Mouse (Mus musculus) forebrain, postnatal 0 days (tissue): ENCODE measurements at regions not wholly inside any gene's neighbourhood (a gene's known extent, or its start where the extent isn't known, plus 50 kb on each side); places are given as distances from the start of the nearest gene placed in this dataset.
"Not testable (repeated sequence)": the region's sequence is repeated elsewhere in the genome, so short reads cannot be mapped to it uniquely, and the experiment has no call there.

Source experiments
- ATAC-seq: fragments of 200-750 bp; cut with Nextera tagmentation; 2 replicates; pipeline ENCODE4 v1.8.0; 2017; ENCODE audit warnings: mild to moderate bottlenecking, moderate library complexity
- DNase-seq: peaks from one replicate; pipeline ENCODE4 v3.0.0-alpha.2; 2015
- H3K27ac ChIP-seq: fragments of 300-500 bp; sonication (generic); 2 replicates; pipeline ENCODE4 v1.5.1; 2014; ENCODE audit warnings: low read depth, mild to moderate bottlenecking, antibody characterized with exemption, low read length, moderate library complexity, mixed read lengths
- H3K27me3 ChIP-seq: fragments of 300-500 bp; sonication (generic); 2 replicates; pipeline ENCODE4 v1.6.1; 2014; ENCODE audit warnings: mild to moderate bottlenecking, low read length, mixed read lengths; ENCODE audit not compliant: insufficient read depth
- H3K36me3 ChIP-seq: fragments of 300-500 bp; sonication (generic); 2 replicates; pipeline ENCODE4 v1.6.1; 2014; ENCODE audit warnings: mild to moderate bottlenecking, moderate library complexity; ENCODE audit not compliant: insufficient read depth
- H3K4me1 ChIP-seq: fragments of 300-500 bp; sonication (generic); 2 replicates; pipeline ENCODE4 v1.6.1; 2014; ENCODE audit warnings: antibody characterized with exemption; ENCODE audit not compliant: insufficient read depth
- H3K4me2 ChIP-seq: fragments of 300-500 bp; sonication (generic); 2 replicates; pipeline ENCODE4 v1.6.1; 2014; ENCODE audit warnings: low read depth, mild to moderate bottlenecking, moderate library complexity
- H3K4me3 ChIP-seq: fragments of 300-500 bp; sonication (generic); 2 replicates; pipeline ENCODE4 v1.5.1; 2014; ENCODE audit warnings: low read depth, low read length, mixed read lengths
- H3K9ac ChIP-seq: fragments of 300-500 bp; sonication (generic); 2 replicates; pipeline ENCODE4 v1.6.1; 2014; ENCODE audit warnings: mild to moderate bottlenecking
- H3K9me3 ChIP-seq: fragments of 300-500 bp; sonication (generic); 2 replicates; pipeline ENCODE4 v1.6.1; 2016; ENCODE audit warnings: low read length
- CTCF ChIP-seq: sonication (generic); IDR thresholded peaks from 2 replicates; pipeline ENCODE4 v1.5.1; 2016; ENCODE audit warnings: antibody characterized with exemption, control low read depth, low read depth
- WGBS: fragments of 180-500 bp; shearing (Covaris S2); extraction: QIAGEN DNeasy Blood & Tissue Kit; methylation state at CpG from one replicate; pipeline ENCODE4 v1.1.7; 2014; 5-methylcytosine and 5-hydroxymethylcytosine counted together

GRCm38 (mm10) chr1:117051311-117051710, 248.5 kb downstream of the Gm19965 start:
- WGBS: 79% methylated on average over 3 of the region's 3 CpGs

GRCm38 (mm10) chr1:117067151-117067819, 264.5 kb downstream of the Gm19965 start:
- no peaks in the 10 kb centered on the region for H3K36me3 ChIP-seq
- WGBS: 81% methylated on average over 4 of the region's 4 CpGs
- no peak for DNase-seq

More at GRCm38 (mm10) chr1:117051311-117051710, 248.5 kb downstream of the Gm19965 start:
- not testable (repeated sequence) for DNase-seq, H3K4me3 ChIP-seq, ATAC-seq, H3K9ac ChIP-seq, H3K4me2 ChIP-seq, H3K4me1 ChIP-seq, H3K27ac ChIP-seq, H3K9me3 ChIP-seq, H3K36me3 ChIP-seq, H3K27me3 ChIP-seq

GRCm38 (mm10) chr1:117087136-117087535, 284.4 kb downstream of the Gm19965 start:
- Histone ChIP-seq H3K4me3 (no peak overlapping the region), H3K9me3 (no peaks in the 10 kb centered on the region), H3K27ac (no peak overlapping the region), H3K27me3 (no peaks in the 10 kb centered on the region), H3K4me1 (no peaks in the 10 kb centered on the region), H3K9ac (no peak overlapping the region), H3K4me2 (no peak overlapping the region), H3K36me3 (no peaks in the 10 kb centered on the region)
- ATAC-seq: no peak
- WGBS: 13% methylated on average over 3 of the region's 3 CpGs
- DNase-seq: no peak
- no peak for TF ChIP-seq CTCF

More at GRCm38 (mm10) chr1:117067151-117067819, 264.5 kb downstream of the Gm19965 start:
- TF ChIP-seq CTCF: no peak
- Histone ChIP-seq H3K4me3 (no peak overlapping the region), H3K9ac (no peak overlapping the region), H3K4me1 (no peaks in the 10 kb centered on the region), H3K9me3 (no peaks in the 10 kb centered on the region), H3K4me2 (no peak overlapping the region), H3K27ac (no peak overlapping the region), H3K27me3 (no peaks in the 10 kb centered on the region)
- no peak for ATAC-seq

GRCm38 (mm10) chr1:117111496-117111895, 308.7 kb downstream of the Gm19965 start:
- Histone ChIP-seq H3K27me3 (no peaks in the 10 kb centered on the region), H3K4me1 (no peaks in the 10 kb centered on the region), H3K4me2 (no peak overlapping the region), H3K9ac (no peak overlapping the region), H3K9me3 (no peaks in the 10 kb centered on the region), H3K27ac (no peak overlapping the region), H3K36me3 (no peaks in the 10 kb centered on the region), H3K4me3 (no peak overlapping the region)
- ATAC-seq (no peak), DNase-seq (no peak)
- no peak for TF ChIP-seq CTCF
- 78% methylated on average over 2 of the region's 2 CpGs for WGBS

GRCm38 (mm10) chr1:117113918-117114317, 311.1 kb downstream of the Gm19965 start:
- ATAC-seq (no peak), DNase-seq (no peak)
- Histone ChIP-seq H3K9me3 (no peaks in the 10 kb centered on the region), H3K36me3 (no peaks in the 10 kb centered on the region), H3K4me2 (no peak overlapping the region), H3K4me3 (no peak overlapping the region), H3K9ac (no peak overlapping the region), H3K27ac (no peak overlapping the region), H3K4me1 (no peaks in the 10 kb centered on the region), H3K27me3 (no peaks in the 10 kb centered on the region)
- 91% methylated on average over 4 of the region's 4 CpGs for WGBS
- no peak for TF ChIP-seq CTCF

GRCm38 (mm10) chr1:117122965-117123364, 320.2 kb downstream of the Gm19965 start:
- Histone ChIP-seq H3K9ac (no peak overlapping the region), H3K4me3 (no peak overlapping the region), H3K4me2 (no peak overlapping the region), H3K36me3 (no peaks in the 10 kb centered on the region), H3K9me3 (no peaks in the 10 kb centered on the region), H3K27me3 (no peaks in the 10 kb centered on the region), H3K4me1 (no peaks in the 10 kb centered on the region), H3K27ac (no peak overlapping the region)
- TF ChIP-seq CTCF: peak; percentile 43
- ATAC-seq: no peak
- peak; percentile 51 for DNase-seq
- WGBS: 34% methylated on average over 2 of the region's 2 CpGs
